Mouse (Mus musculus): ENCODE results near the gene Rit1. TPM values are rescaled to one million over a fixed set of nuclear protein-coding genes. Genes with fewer than 3 reads are reported as not detected.
A peak's percentile ranks its signal among the peaks of the same experiment; 100 is the strongest.
"Not testable (repeated sequence)": the region's sequence is repeated elsewhere in the genome, so short reads cannot be mapped to it uniquely, and the experiment has no call there.

Rit1 gene
- polyA plus RNA-seq, 1 experiment from 2014 or later, result 32.9 TPM

GRCm38 (mm10) chr3:88746871-88747231 is 30.2 kb downstream of the Rit1 start:
- WGBS, result 89% methylated on average over 4 of the region's 4 CpGs
- Histone ChIP-seq H3K9me3 (peaks cover 30% of the 10 kb centered on the region), H3K36me3 (replicated peaks) (peaks cover 96% of the 10 kb centered on the region)

GRCm38 (mm10) chr3:88754283-88754682 is 37.6 kb downstream of the Rit1 start:
- Histone ChIP-seq H3K27me3 (replicated peaks; ENCODE audit: low read depth, poor library complexity, severe bottlenecking) (no peaks in the 10 kb centered on the region), H3K4me3 (no peak overlapping the region), H3K9me3 (no peaks in the 10 kb centered on the region), H3K27ac (replicated peaks) (no peak overlapping the region), H3K36me3 (replicated peaks) (peaks cover 79% of the 10 kb centered on the region), H3K4me1 (peaks cover 25% of the 10 kb centered on the region)
- DNase-seq (ENCODE audit: low spot score), result no peak
- WGBS, result 72% methylated on average over 4 of the region's 4 CpGs

More at GRCm38 (mm10) chr3:88746871-88747231, 30.2 kb downstream of the Rit1 start:
- no peak overlapping the region for H3K27ac ChIP-seq (replicated peaks)
- H3K27me3 ChIP-seq (replicated peaks; ENCODE audit: low read depth, poor library complexity, severe bottlenecking), result no peaks in the 10 kb centered on the region
- no peak for DNase-seq (ENCODE audit: low spot score)
- H3K4me1 ChIP-seq, result no peaks in the 10 kb centered on the region
- no peak overlapping the region for H3K4me3 ChIP-seq

- DNase-seq (ENCODE audit: low spot score), result no peak
- peaks cover 25% of the 10 kb centered on the region for H3K4me1 ChIP-seq
- WGBS, result 71% methylated on average over 3 of the region's 3 CpGs
- H3K4me3 ChIP-seq, result no peak overlapping the region
- peaks cover 80% of the 10 kb centered on the region for H3K36me3 ChIP-seq (replicated peaks)
- no peaks in the 10 kb centered on the region for H3K27me3 ChIP-seq (replicated peaks; ENCODE audit: low read depth, poor library complexity, severe bottlenecking)
- H3K9me3 ChIP-seq, result no peaks in the 10 kb centered on the region
- H3K27ac ChIP-seq (replicated peaks), result no peak overlapping the region
These were observed 38.9 kb downstream of the Rit1 start for GRCm38 (mm10) chr3:88755541-88755940.

GRCm38 (mm10) chr3:88756276-88756675 is 39.6 kb downstream of the Rit1 start:
- peaks cover 82% of the 10 kb centered on the region for H3K36me3 ChIP-seq (replicated peaks)
- no peak overlapping the region for H3K4me3 ChIP-seq
- 53% methylated on average over 4 of the region's 4 CpGs for WGBS
- H3K27me3 ChIP-seq (replicated peaks; ENCODE audit: low read depth, poor library complexity, severe bottlenecking), result no peaks in the 10 kb centered on the region
- peaks cover 25% of the 10 kb centered on the region for H3K4me1 ChIP-seq
- no peaks in the 10 kb centered on the region for H3K9me3 ChIP-seq
- peak overlapping the region; percentile 59 for H3K27ac ChIP-seq (replicated peaks)
- DNase-seq (ENCODE audit: low spot score), result no peak

DNA sequence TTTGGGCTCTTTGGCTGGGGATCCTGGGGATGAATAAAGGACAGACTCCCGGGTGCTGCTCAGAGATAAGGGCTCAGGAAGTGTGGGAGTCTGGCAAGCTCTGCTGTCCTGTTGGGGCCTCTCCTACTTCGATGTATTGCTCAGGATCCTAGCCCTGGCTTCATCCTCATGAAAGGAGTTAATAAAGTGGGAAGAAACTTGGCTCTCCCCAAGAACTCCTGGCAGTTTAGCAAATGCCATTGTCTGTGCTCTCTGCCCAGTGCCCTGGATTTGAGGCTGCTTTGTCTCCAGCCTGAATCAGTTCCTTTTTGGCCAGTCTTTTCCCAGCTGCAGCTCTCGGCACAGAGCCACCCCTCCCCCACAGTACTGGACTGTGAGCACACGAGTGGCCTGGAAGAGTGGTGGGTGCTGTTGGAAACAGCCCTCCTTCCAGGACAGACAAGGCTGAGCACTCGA is 41.4 kb downstream of the Rit1 start:
- peak; percentile 53 for DNase-seq (ENCODE audit: low spot score)
- Histone ChIP-seq H3K27me3 (replicated peaks; ENCODE audit: low read depth, poor library complexity, severe bottlenecking) (no peaks in the 10 kb centered on the region), H3K4me1 (peaks cover 25% of the 10 kb centered on the region), H3K4me3 (peak overlapping the region; percentile 30), H3K36me3 (replicated peaks) (peaks cover 82% of the 10 kb centered on the region), H3K9me3 (no peaks in the 10 kb centered on the region), H3K27ac (replicated peaks) (peak overlapping the region; percentile 84)
- WGBS, result 18% methylated on average over 5 of the region's 5 CpGs

DNA sequence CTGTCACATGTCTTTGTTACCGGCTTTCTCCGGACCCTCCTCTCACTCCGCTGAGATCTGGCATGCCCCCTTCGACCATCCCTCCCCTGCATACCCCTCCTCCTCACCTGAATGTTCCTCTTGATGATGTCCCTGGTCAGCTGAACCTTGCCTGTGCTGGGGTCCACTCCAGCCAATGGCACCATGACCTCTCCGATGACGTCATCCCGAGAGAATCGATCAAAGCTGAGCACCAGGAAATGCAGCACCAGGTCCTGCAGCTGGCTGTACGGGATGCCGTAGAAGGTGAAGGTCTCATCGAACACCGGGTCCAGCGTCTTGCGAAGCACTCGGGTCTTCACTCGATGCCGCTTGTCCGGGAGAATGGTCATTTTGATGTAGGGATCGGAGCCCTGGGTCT is 45.0 kb downstream of the Rit1 start:
- peaks cover 74% of the 10 kb centered on the region for H3K36me3 ChIP-seq (replicated peaks)
- no peaks in the 10 kb centered on the region for H3K27me3 ChIP-seq (replicated peaks; ENCODE audit: low read depth, poor library complexity, severe bottlenecking)
- no peak for DNase-seq (ENCODE audit: low spot score)
- no peaks in the 10 kb centered on the region for H3K9me3 ChIP-seq
- no peak overlapping the region for H3K27ac ChIP-seq (replicated peaks)
- 94% methylated on average over 19 of the region's 19 CpGs for WGBS
- no peak overlapping the region for H3K4me3 ChIP-seq
- peaks cover 18% of the 10 kb centered on the region for H3K4me1 ChIP-seq

GRCm38 (mm10) chr3:88762401-88762831 is 45.8 kb downstream of the Rit1 start:
- no peak for DNase-seq (ENCODE audit: low spot score)
- Histone ChIP-seq H3K4me3 (no peak overlapping the region), H3K27ac (replicated peaks) (no peak overlapping the region), H3K4me1 (peaks cover 15% of the 10 kb centered on the region), H3K36me3 (replicated peaks) (peaks cover 68% of the 10 kb centered on the region), H3K27me3 (replicated peaks; ENCODE audit: low read depth, poor library complexity, severe bottlenecking) (no peaks in the 10 kb centered on the region), H3K9me3 (no peaks in the 10 kb centered on the region)
- WGBS, result 71% methylated on average over 6 of the region's 6 CpGs

- H3K9me3 ChIP-seq, result not testable (repeated sequence)
These were observed 54.7 kb downstream of the Rit1 start for GRCm38 (mm10) chr3:88771189-88771940.

DNA sequence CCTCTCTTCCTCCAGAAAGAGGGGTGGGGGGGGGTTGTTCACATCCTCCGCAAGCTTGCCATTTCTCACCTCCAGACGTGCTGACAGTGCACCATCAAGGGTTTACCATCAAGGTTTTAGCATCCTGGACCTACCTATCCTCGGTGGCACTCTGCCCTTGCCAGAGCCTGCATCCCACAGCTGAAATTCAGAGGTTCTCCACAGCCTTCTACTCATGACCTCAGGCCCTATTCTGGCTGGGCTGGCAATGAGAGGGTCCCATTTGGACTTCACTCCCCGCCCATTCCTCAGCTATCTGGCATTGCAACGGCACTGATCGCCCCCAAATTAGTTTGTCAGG is 55.3 kb downstream of the Rit1 start:
- not testable (repeated sequence) for H3K27me3 ChIP-seq (replicated peaks; ENCODE audit: low read depth, poor library complexity, severe bottlenecking); H3K36me3 ChIP-seq (replicated peaks); DNase-seq (ENCODE audit: low spot score); H3K4me1 ChIP-seq; H3K9me3 ChIP-seq
- H3K4me3 ChIP-seq, result peak overlapping the region; percentile 60
- WGBS, result 5% methylated on average over 3 of the region's 6 CpGs
- H3K27ac ChIP-seq (replicated peaks), result peak overlapping the region; percentile 88

More at GRCm38 (mm10) chr3:88771189-88771940, 54.7 kb downstream of the Rit1 start:
- not testable (repeated sequence) for H3K36me3 ChIP-seq (replicated peaks); H3K27me3 ChIP-seq (replicated peaks; ENCODE audit: low read depth, poor library complexity, severe bottlenecking); H3K4me1 ChIP-seq
- Histone ChIP-seq H3K27ac (replicated peaks) (peak overlapping the region; percentile 88), H3K4me3 (peak overlapping the region; percentile 60)
- peak; percentile 53 for DNase-seq (ENCODE audit: low spot score)
- 2% methylated on average over 23 of the region's 28 CpGs for WGBS

DNA sequence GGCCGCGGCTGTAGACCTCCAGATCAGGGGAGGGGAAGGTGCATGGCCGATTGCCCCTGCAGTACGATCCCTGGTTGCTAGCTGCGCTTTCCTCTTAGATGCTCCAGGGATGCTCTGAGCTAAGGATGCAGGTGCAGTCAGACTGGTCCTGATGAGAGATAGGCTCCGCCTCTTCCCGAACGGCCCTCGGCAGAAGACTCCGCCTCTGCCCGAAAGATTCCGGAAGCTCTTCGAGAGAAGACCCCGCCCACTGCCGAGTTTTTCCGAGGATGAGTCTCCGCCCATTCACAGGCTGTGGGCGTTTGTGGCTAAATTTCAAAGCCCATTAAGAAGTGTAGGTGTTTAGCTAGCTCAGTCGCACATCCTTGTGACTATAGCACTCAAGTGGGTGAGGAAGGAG is 55.8 kb downstream of the Rit1 start:
- not testable (repeated sequence) for H3K4me1 ChIP-seq; H3K36me3 ChIP-seq (replicated peaks); H3K9me3 ChIP-seq; H3K27ac ChIP-seq (replicated peaks); H3K27me3 ChIP-seq (replicated peaks; ENCODE audit: low read depth, poor library complexity, severe bottlenecking)
- WGBS, result under 1% methylated on average over 19 of the region's 19 CpGs
- H3K4me3 ChIP-seq, result peak overlapping the region; percentile 42; the same call in 1 of the 2 replicates
- DNase-seq (ENCODE audit: low spot score), result peak; percentile 80

DNA sequence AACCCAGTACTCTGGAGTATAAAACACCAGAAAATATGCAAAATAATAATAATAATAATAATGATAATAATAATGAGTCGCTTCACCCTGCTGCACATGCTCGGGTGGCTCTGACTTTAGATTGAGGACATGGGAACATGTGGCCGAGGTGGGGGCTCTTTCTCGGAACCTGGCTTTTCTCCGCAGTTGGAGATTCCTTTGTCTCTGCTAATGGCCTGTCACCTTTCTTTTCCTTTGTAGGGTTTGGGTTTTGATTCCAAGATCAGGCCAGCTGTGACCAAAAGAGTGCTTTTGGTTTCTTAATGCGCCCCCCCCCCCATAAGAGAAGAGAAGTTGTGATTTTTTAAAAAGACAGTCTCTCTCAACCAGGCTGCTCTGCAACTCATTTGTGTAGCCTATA is 56.5 kb downstream of the Rit1 start:
- DNase-seq (ENCODE audit: low spot score); H3K36me3 ChIP-seq (replicated peaks); H3K9me3 ChIP-seq; H3K27me3 ChIP-seq (replicated peaks; ENCODE audit: low read depth, poor library complexity, severe bottlenecking); H3K27ac ChIP-seq (replicated peaks); H3K4me3 ChIP-seq; H3K4me1 ChIP-seq: not testable (repeated sequence)
- WGBS, result 88% methylated on average over 6 of the region's 6 CpGs

- WGBS, result 4% methylated on average over 46 of the region's 51 CpGs
- H3K9me3 ChIP-seq; H3K27me3 ChIP-seq (replicated peaks; ENCODE audit: low read depth, poor library complexity, severe bottlenecking); H3K4me1 ChIP-seq: not testable (repeated sequence)
- peak; percentile 45 for DNase-seq (ENCODE audit: low spot score)
- peak within 1 kb of the TSS; percentile 57 for H3K4me3 ChIP-seq
- H3K36me3 ChIP-seq (replicated peaks), result peaks cover 15% of the 10 kb centered on the region
- H3K27ac ChIP-seq (replicated peaks), result peak within 1 kb of the TSS; percentile 85
These were observed 58.6 kb downstream of the Rit1 start, which contains the start of gene Syt11 for GRCm38 (mm10) chr3:88774939-88775841. Gene Syt11, minus strand, starts transcription at chr3:88775164.
